Mouse (Mus musculus): ENCODE measurements around the gene Akirin1. TPM values are rescaled to one million over a fixed set of nuclear protein-coding genes. Genes with fewer than 3 reads are reported as not detected.

Akirin1 gene
- polyA plus RNA-seq, 1 experiment from 2014 or later: 86.9 TPM

DNA sequence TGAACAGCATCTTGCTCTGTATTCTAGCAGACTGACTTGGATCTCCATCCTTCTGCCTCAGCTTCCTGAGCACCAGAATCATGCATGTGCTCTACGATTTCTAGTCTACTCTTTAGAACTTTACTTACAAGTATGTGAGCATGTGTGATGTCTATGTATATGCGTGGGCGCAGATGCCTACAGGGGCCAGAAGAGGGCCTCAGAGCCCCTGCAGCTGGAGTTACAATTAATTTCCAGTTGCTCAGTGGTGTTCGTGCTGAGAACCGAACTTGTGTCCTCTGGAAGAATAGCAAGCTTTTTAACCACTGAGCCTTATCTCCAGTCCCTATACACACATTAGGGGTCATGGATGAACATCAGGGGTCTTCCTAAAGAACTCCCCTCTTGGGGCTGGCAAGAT, 42.8 kb downstream of the Akirin1 start:
- Histone ChIP-seq H3K9me3 (ENCODE audit: control insufficient read depth, low read length) (no peaks in the 10 kb centered on the region), H3K36me3 (ENCODE audit: control insufficient read depth, insufficient read depth, low read length) (peaks cover 3% of the 10 kb centered on the region; the same call in 1 of the 2 replicates), H3K4me3 (ENCODE audit: low read depth, low read length) (no peak overlapping the region), H3K9ac (ENCODE audit: low read length) (no peak overlapping the region), H3K27me3 (ENCODE audit: control insufficient read depth, insufficient read depth, low read length) (no peaks in the 10 kb centered on the region), H3K27ac (ENCODE audit: low read depth, low read length) (no peak overlapping the region), H3K4me1 (replicated peaks; ENCODE audit: control insufficient read depth, insufficient read depth, low read length) (no peaks in the 10 kb centered on the region), H3K4me2 (ENCODE audit: low read depth, low read length, severe bottlenecking) (no peak overlapping the region)
- ATAC-seq (replicated peaks; ENCODE audit: low FRiP score) (no peak), DNase-seq (ENCODE audit: low spot score) (no peak)
- WGBS: 94% methylated on average over 5 of the region's 5 CpGs

DNA sequence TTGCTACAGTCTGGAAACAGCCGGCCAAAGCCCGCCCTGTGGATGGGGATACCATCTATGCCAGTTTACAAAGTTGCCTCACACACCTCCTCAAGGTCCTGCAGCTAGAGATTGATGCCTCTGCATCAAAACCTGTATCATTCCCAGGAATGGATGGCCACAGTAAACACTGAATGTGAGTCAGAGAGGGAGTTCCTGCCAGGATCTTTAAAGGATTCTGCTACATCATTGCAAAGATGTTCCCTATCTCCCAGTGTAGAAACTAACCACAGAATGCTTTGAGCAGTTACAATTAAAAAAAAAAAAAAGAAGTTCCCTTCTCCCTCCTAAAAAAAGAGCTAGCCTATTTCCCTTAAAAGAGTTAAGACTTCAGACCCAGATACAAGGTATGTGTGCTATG, 44.8 kb downstream of the Akirin1 start:
- Histone ChIP-seq H3K4me1 (replicated peaks; ENCODE audit: control insufficient read depth, insufficient read depth, low read length) (no peaks in the 10 kb centered on the region), H3K9ac (ENCODE audit: low read length) (no peak overlapping the region), H3K36me3 (ENCODE audit: control insufficient read depth, insufficient read depth, low read length) (no peaks in the 10 kb centered on the region), H3K4me2 (ENCODE audit: low read depth, low read length, severe bottlenecking) (no peak overlapping the region), H3K27ac (ENCODE audit: low read depth, low read length) (no peak overlapping the region), H3K9me3 (ENCODE audit: control insufficient read depth, low read length) (no peaks in the 10 kb centered on the region), H3K27me3 (ENCODE audit: control insufficient read depth, insufficient read depth, low read length) (no peaks in the 10 kb centered on the region), H3K4me3 (ENCODE audit: low read depth, low read length) (no peak overlapping the region)
- DNase-seq (ENCODE audit: low spot score) (no peak), ATAC-seq (replicated peaks; ENCODE audit: low FRiP score) (no peak)
- 77% methylated on average over 2 of the region's 2 CpGs for WGBS

DNA sequence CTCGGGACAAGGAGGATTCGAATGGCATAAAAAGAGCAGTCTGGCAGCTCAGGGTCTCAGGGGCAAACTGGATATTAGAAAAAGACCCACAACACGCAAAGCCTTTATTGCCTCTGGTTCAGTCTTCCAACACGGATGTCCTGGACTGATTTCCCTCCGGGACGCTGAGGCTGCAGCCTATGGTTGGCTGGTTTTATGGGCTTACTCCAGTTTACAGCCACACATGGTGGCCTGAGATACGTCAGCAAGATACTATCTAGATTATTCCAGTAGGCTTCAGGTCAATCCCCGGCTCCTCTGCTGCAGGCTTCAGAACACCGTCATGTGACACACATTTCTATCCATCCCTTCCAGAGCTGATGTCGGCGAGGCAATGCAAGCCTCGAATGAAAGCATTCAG, 56.8 kb downstream of the Akirin1 start:
- no peak overlapping the region for H3K9ac ChIP-seq (ENCODE audit: low read length)
- H3K27ac ChIP-seq (ENCODE audit: low read depth, low read length): no peak overlapping the region
- ATAC-seq (replicated peaks; ENCODE audit: low FRiP score): no peak
- DNase-seq (ENCODE audit: low spot score): no peak
- H3K27me3 ChIP-seq (ENCODE audit: control insufficient read depth, insufficient read depth, low read length): no peaks in the 10 kb centered on the region
- no peaks in the 10 kb centered on the region for H3K9me3 ChIP-seq (ENCODE audit: control insufficient read depth, low read length)
- no peak overlapping the region for H3K4me2 ChIP-seq (ENCODE audit: low read depth, low read length, severe bottlenecking)
- no peaks in the 10 kb centered on the region for H3K4me1 ChIP-seq (replicated peaks; ENCODE audit: control insufficient read depth, insufficient read depth, low read length)
- no peaks in the 10 kb centered on the region for H3K36me3 ChIP-seq (ENCODE audit: control insufficient read depth, insufficient read depth, low read length)
- no peak overlapping the region for H3K4me3 ChIP-seq (ENCODE audit: low read depth, low read length)
- WGBS: 89% methylated on average over 12 of the region's 12 CpGs

DNA sequence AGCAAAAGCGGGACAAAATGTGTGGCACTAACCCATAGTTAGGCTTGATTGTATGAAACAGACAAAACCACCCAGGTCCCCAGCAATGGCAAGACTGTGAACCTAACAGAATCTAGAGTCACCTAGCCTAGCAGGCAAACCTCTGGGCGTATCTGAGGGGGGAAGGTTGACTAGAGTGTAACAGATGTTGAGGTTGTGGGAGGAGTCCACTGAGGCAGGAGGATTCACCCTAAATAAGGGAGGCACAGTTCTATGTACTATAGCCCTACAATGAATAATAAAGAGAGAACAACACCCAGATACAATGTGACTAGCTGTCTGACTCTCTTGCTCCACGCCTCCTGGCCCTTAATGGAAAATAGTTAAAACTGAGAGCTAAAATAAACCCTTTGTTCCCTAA, 58.1 kb downstream of the Akirin1 start:
- no peak for ATAC-seq (replicated peaks; ENCODE audit: low FRiP score)
- WGBS: 81% methylated on average over 3 of the region's 3 CpGs
- H3K9me3 ChIP-seq (ENCODE audit: control insufficient read depth, low read length): no peaks in the 10 kb centered on the region

DNA sequence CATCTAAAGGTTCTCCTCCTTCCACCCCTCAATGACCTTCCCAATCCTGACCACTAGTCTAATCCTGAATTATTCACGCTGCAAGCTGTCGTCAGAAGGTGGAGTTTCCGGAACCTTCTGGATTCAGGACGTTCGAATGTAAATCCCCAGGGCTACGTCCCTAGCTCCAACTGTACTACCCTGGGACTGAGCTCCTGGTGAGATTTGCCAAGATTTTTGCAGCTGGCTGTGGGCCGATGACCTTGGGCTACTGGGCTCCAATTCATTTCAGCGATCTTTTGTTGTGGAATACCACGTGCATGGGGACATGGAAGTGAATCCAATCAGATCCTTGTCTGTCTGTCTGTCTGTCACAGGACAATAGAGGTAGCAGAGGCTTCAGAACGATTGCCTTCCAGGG, 59.8 kb downstream of the Akirin1 start:
- WGBS: 84% methylated on average over 10 of the region's 10 CpGs

More for the DNA sequence above, 58.1 kb downstream of the Akirin1 start:
- no peak overlapping the region for H3K4me3 ChIP-seq (ENCODE audit: low read depth, low read length)
- H3K4me1 ChIP-seq (replicated peaks; ENCODE audit: control insufficient read depth, insufficient read depth, low read length): peaks cover 2% of the 10 kb centered on the region; the same call in 1 of the 2 replicates
- H3K4me2 ChIP-seq (ENCODE audit: low read depth, low read length, severe bottlenecking): no peak overlapping the region
- no peaks in the 10 kb centered on the region for H3K27me3 ChIP-seq (ENCODE audit: control insufficient read depth, insufficient read depth, low read length)
- no peak overlapping the region for H3K27ac ChIP-seq (ENCODE audit: low read depth, low read length)
- H3K9ac ChIP-seq (ENCODE audit: low read length): no peak overlapping the region
- no peaks in the 10 kb centered on the region for H3K36me3 ChIP-seq (ENCODE audit: control insufficient read depth, insufficient read depth, low read length)
- DNase-seq (ENCODE audit: low spot score): no peak

DNA sequence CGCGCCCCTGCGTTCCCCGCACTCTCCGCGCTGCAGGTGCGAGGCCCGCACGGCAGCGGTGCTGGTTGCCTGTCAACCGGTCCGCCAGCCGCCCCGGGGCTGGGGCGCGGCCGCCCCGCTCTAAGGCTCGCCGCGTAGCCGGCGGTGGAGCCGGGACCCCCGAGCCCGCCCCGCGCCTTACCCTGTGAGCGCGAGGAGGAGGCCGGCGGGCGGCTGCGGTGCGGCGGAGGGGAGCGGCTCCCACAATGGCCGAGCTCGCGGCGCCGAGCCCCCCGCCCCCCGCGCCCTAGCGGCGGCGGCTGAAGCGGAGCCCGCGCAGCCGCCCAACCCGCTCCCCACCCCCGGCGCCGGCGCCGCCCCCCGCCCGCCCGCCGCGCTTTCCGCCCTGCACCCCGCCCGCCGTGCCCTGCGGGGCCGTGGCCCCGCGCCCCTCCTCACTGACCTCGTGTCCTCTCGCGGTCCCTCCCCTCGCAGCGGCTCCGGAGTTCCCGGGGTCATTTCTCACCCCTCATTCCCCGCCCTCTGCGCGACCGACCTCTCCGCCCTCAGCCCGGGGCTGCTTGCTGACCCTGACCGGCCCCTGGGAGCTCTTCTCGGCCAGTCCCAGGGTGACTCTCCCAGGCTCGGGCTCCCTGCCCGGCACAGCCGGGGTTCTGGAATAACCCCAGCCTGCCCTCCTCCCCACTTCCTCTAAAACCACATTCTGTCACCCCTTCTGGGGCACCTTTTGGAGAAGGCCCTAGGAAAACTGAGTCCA, 62.9 kb downstream of the Akirin1 start:
- H3K27ac ChIP-seq (ENCODE audit: low read depth, low read length): peak overlapping the region; percentile 41; the same call in 1 of the 2 replicates
- H3K36me3 ChIP-seq (ENCODE audit: control insufficient read depth, insufficient read depth, low read length): no peaks in the 10 kb centered on the region
- no peaks in the 10 kb centered on the region for H3K27me3 ChIP-seq (ENCODE audit: control insufficient read depth, insufficient read depth, low read length)
- H3K4me2 ChIP-seq (ENCODE audit: low read depth, low read length, severe bottlenecking): peak overlapping the region; percentile 100
- peak overlapping the region; percentile 76 for H3K4me3 ChIP-seq (ENCODE audit: low read depth, low read length)
- ATAC-seq (replicated peaks; ENCODE audit: low FRiP score) (peak; percentile 63), DNase-seq (ENCODE audit: low spot score) (peak; percentile 75)
- peaks cover 8% of the 10 kb centered on the region for H3K4me1 ChIP-seq (replicated peaks; ENCODE audit: control insufficient read depth, insufficient read depth, low read length)
- WGBS: under 1% methylated on average over 62 of the region's 89 CpGs
- H3K9ac ChIP-seq (ENCODE audit: low read length): peak overlapping the region; percentile 81
- H3K9me3 ChIP-seq (ENCODE audit: control insufficient read depth, low read length): no peaks in the 10 kb centered on the region

More for the DNA sequence above, 59.8 kb downstream of the Akirin1 start:
- Histone ChIP-seq H3K4me3 (ENCODE audit: low read depth, low read length) (no peak overlapping the region), H3K4me2 (ENCODE audit: low read depth, low read length, severe bottlenecking) (no peak overlapping the region), H3K9ac (ENCODE audit: low read length) (no peak overlapping the region), H3K27me3 (ENCODE audit: control insufficient read depth, insufficient read depth, low read length) (no peaks in the 10 kb centered on the region), H3K9me3 (ENCODE audit: control insufficient read depth, low read length) (no peaks in the 10 kb centered on the region), H3K4me1 (replicated peaks; ENCODE audit: control insufficient read depth, insufficient read depth, low read length) (peaks cover 8% of the 10 kb centered on the region), H3K27ac (ENCODE audit: low read depth, low read length) (no peak overlapping the region), H3K36me3 (ENCODE audit: control insufficient read depth, insufficient read depth, low read length) (no peaks in the 10 kb centered on the region)
- DNase-seq (ENCODE audit: low spot score) (no peak), ATAC-seq (replicated peaks; ENCODE audit: low FRiP score) (no peak)

DNA sequence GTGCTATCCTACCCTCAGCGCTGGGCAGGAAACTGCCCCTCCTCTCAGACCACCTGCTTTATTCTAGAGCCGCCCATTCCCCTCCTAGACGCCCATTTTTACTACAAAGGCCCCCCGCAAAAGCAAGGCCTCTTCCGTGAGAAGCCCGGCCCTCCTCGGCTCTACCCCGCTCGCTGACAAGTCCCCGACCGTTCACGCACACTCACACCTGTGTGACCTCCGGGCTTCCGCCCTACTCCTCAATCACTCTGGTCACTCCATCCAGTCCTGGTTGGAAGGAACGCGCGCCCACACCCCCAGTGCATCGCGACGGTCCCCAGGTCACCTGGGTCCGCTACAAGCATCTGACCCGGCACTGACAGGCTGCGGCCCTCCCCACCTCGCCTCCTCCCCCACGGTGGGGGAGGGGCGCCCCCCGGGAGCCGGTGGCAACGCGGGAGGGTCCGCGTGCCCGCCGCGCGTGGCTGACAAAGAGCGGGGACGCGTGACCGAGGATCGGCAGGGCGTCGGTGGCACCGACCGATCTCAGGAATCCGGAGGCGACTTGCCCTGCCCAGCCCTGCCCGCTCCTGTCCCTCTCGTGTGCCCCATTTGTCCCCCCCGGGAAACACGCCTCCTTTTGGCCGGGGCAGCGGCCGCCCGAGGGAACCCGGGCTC, 63.6 kb downstream of the Akirin1 start:
- Histone ChIP-seq H3K4me3 (ENCODE audit: low read depth, low read length) (peak overlapping the region; percentile 76), H3K36me3 (ENCODE audit: control insufficient read depth, insufficient read depth, low read length) (no peaks in the 10 kb centered on the region), H3K4me1 (replicated peaks; ENCODE audit: control insufficient read depth, insufficient read depth, low read length) (peaks cover 8% of the 10 kb centered on the region), H3K27me3 (ENCODE audit: control insufficient read depth, insufficient read depth, low read length) (no peaks in the 10 kb centered on the region), H3K9ac (ENCODE audit: low read length) (peak overlapping the region; percentile 81), H3K9me3 (ENCODE audit: control insufficient read depth, low read length) (no peaks in the 10 kb centered on the region), H3K4me2 (ENCODE audit: low read depth, low read length, severe bottlenecking) (peak overlapping the region; percentile 100), H3K27ac (ENCODE audit: low read depth, low read length) (peak overlapping the region; percentile 41; the same call in 1 of the 2 replicates)
- peak; percentile 70 for DNase-seq (ENCODE audit: low spot score)
- peak; percentile 65 for ATAC-seq (replicated peaks; ENCODE audit: low FRiP score)
- WGBS: 1% methylated on average over 52 of the region's 56 CpGs

DNA sequence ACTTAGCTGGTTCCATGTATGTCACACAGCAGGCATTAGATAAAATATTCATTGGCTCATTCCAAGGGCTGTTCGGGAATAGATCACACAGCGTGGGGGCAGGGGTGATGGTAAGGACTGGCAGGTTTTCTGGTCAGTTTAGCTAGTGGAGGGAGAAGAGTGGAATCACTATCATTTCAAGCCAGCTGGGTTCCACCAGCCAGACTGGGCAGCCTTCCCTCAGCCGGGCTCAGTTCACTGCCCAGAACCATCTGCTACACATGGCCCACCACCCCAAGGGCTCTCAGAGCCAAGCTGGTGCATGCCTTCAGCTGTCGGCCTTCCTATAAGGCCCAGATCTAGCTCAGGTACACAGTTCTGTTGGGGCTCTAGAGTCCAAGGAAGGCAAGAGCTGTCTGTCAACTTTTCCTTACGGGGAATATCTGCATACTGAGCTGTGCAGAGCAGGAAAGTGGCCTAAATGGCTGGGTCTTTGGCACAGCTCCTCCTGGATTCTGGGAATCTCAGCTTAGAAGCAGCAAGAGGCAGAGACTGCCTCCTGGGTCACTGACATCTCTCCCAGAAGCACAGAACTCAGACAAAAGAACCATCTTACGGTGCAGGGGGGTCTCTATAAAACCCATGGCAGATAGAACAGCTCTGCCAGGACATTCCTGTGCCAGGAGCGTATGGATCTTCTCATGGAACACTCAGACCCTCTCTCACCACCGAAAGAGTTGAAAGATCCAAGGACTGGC, 64.5 kb downstream of the Akirin1 start:
- H3K9me3 ChIP-seq (ENCODE audit: control insufficient read depth, low read length): no peaks in the 10 kb centered on the region
- ATAC-seq (replicated peaks; ENCODE audit: low FRiP score) (no peak), DNase-seq (ENCODE audit: low spot score) (no peak)
- WGBS: 55% methylated on average over 8 of the region's 8 CpGs
- peak overlapping the region; percentile 76 for H3K4me3 ChIP-seq (ENCODE audit: low read depth, low read length)
- H3K27me3 ChIP-seq (ENCODE audit: control insufficient read depth, insufficient read depth, low read length): no peaks in the 10 kb centered on the region
- peak overlapping the region; percentile 100; the same call in 1 of the 2 replicates for H3K4me2 ChIP-seq (ENCODE audit: low read depth, low read length, severe bottlenecking)
- no peaks in the 10 kb centered on the region for H3K36me3 ChIP-seq (ENCODE audit: control insufficient read depth, insufficient read depth, low read length)
- H3K9ac ChIP-seq (ENCODE audit: low read length): peak overlapping the region; percentile 17
- H3K27ac ChIP-seq (ENCODE audit: low read depth, low read length): no peak overlapping the region
- H3K4me1 ChIP-seq (replicated peaks; ENCODE audit: control insufficient read depth, insufficient read depth, low read length): peaks cover 8% of the 10 kb centered on the region

Measured in forebrain, embryonic 11.5 days (tissue).